Mouse (Mus musculus) cerebral cortex, adult 2 months (tissue): ENCODE measurements around the gene Erp27.

ENCODE experiments used
- WGBS: fragments of 180-500 bp; shearing (Covaris S2); methylation state at CpG from one replicate; pipeline ENCODE4 v1.1.7; 2018; 5-methylcytosine and 5-hydroxymethylcytosine counted together

The Erp27 gene

DNA sequence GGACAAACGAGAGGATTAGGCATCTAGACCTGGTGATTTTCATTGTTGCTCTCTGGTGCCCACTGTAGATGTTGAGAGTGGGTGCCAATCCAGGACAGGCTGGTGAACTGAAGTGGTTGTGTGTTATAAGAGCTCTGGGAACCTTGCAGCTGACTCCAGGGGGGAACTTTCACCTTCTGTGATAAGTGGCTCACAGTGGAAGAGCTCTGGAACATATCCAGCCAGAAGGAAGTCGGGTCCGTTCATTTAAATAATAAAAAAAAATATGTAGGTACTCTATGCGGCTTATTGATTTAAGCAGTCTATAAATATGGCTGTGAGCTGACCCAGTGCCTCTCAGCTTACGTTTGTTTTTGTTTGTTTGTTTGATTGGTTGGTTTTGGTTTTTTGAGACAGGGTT is at the start of gene Erp27:
Gene Erp27 (minus strand): TSS at position 101 of the 400 bp plus-strand sequence.
- WGBS = 65% methylated on average over 5 of the region's 5 CpGs

GRCm38 (mm10) chr6:136968877-136969276 is 46.9 kb upstream of the Erp27 start:
- 13% methylated on average over 4 of the region's 4 CpGs for WGBS

DNA sequence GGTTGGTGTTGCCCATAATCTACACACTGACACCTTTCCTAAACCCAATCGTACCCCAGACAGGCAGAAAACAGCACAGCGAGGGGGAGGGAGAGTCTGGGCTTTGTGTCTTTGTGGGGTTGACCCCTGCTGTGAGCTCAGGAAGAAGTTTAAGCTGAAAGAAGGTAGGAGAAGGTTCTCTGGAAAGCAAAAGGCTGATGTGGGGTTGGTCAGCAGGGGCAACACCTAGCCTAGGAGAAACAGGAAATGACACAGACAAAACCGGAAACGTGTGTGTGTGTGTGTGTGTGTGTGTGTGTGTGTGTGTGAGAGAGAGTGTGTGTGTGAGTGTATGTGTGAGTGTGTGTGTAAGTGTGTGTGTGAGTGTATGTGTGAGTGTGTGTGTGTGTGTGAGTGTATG is 45.5 kb upstream of the Erp27 start:
- 66% methylated on average over 4 of the region's 4 CpGs for WGBS

DNA sequence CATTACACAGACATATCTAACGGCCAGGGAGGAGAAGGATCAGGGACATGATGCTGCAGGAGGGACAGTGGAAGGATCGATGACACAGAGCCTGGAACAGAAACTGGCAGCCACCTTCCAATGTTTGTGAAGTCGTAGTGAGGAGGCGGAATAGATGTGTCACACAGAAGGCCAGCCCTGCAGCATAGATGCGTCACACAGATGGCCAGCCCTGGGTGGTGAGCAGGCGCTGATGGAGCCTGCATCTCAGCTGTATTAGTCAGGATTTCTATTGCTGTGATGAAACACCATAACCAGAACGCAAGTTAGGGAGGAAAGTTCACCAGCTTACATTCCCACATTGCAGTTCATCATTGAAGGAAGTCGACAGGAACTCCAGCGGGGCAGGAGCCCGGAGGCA is 43.9 kb upstream of the Erp27 start:
- 56% methylated on average over 10 of the region's 10 CpGs for WGBS

- 74% methylated on average over 13 of the region's 13 CpGs for WGBS
Observed at GRCm38 (mm10) chr6:136964609-136965510, 42.9 kb upstream of the Erp27 start.

GRCm38 (mm10) chr6:136962957-136963356 is 41.0 kb upstream of the Erp27 start:
- WGBS = 80% methylated on average over 11 of the region's 11 CpGs

- WGBS = 78% methylated on average over 11 of the region's 11 CpGs
Observed at GRCm38 (mm10) chr6:136959131-136959530, 37.2 kb upstream of the Erp27 start.

DNA sequence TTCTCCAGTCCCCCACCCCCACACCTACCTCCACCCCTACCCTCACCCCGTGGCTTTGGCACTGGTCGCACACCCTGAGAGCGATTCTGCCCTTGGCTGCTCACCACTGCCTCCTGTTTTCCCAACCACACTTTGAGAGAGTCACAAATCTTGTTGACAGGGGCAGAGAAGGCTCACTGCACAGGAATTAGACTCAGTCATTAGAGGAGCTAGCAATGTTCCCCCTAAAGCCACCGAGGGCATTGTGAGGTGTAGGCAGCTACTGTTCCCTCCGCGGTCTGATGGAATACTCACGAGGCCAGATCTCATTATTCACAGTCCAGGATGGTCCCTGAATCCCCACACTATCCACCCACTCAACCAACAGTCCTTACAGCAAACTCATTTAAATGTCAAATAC is 35.1 kb upstream of the Erp27 start:
- WGBS = 67% methylated on average over 7 of the region's 7 CpGs

GRCm38 (mm10) chr6:136955240-136955639 is 33.3 kb upstream of the Erp27 start:
- 93% methylated on average over 3 of the region's 3 CpGs for WGBS

DNA sequence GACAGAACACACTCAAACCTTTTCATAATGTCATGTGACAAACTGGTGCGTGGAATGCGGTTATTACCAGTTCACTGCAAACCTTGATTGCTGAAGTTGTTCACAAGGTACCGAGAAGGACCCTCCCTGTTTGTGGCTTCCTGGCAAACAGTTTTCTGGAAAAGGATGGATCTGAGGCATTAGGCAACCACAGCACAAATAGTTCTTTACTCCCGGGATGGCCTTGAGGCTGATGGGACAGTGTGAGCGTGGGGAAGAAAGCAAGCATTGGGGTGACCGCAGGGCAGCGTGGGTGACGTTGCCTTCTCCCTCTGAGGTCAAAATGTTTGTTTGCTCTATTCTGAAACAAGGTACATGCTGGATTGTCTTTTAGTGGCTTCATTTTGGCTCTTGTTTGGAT is 32.7 kb upstream of the Erp27 start:
- 89% methylated on average over 8 of the region's 8 CpGs for WGBS

DNA sequence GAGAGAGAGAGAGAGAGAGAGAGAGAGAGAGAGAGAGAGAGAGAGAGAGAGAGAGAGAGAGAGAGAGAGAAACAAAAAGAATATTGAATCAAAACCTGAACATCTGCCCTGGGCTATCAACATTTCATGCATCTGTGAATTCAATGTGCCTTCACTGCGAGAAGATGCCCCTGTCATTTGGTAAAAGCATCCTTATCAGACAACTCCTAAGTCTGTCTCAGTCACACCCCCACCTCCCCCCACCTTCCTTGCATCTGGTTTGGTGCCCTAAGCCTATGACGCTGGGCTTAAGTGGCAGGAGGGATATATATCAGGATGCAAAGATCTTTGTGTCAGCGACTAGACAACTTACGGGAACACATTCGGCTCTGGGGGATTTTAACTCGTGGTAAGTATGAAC is 32.2 kb upstream of the Erp27 start:
- 92% methylated on average over 6 of the region's 6 CpGs for WGBS

- WGBS = 78% methylated on average over 9 of the region's 9 CpGs
Observed at GRCm38 (mm10) chr6:136952930-136953329, 30.9 kb upstream of the Erp27 start.

DNA sequence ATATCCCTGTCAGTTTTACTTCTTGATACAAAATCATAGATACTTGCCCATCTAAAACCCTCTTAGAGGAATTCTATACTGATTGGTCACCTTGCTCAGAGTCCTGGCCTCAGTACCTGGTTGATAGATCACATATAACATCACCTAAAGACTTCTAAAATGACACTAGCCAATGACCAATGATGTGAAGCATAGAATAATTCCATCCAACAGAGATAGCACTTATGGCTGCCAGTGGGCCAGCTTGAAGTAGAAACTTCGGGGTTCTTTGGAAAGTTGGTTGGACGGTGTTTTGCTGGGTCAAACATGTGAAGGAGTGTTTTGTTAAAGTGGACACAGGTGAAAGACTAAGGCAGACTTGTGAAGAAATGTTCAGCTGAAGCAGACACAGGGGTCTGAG is 28.2 kb upstream of the Erp27 start:
- 98% methylated on average over 2 of the region's 2 CpGs for WGBS

DNA sequence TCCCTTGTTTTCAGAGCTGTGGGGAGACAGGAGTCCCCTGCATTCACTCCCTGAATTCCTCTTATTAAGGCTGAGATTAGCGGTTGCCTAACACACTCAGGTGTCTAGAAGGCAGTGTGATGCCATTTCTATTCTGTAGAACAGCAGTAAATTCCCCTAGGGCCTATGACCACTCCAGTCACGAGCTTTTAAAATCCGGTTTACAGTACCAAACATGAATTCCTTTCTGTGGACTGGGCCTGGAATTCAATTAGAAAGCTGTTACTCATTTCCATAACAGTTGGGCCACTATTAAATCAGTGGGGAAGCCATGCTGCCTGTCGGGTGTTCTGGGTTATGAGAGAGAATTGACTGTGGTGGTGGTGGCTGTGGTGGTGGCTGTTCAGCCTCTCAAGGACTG is 25.7 kb upstream of the Erp27 start:
- WGBS = 67% methylated on average over 4 of the region's 4 CpGs

- 33% methylated on average over 9 of the region's 9 CpGs for WGBS
Observed at GRCm38 (mm10) chr6:136946943-136947342, 25.0 kb upstream of the Erp27 start.

DNA sequence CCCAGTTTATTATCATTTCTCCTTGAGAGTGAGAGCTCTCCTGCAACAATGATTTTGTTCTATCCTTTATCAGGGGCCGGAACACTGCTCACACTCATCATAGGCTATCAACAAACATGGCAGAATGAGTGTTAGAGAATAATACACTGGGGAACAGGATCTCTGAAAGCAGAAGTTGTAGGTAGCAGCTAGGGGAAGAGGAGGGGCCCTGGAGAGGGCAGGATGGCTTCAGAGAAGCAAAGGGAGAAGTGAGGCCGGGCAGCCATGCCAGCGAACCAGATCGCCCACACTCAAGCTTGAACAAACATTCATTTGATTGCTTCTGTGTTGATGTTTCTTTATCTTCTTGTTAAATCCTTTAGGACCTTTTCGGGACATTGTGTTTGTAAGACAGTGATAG is 24.3 kb upstream of the Erp27 start:
- WGBS = 86% methylated on average over 5 of the region's 5 CpGs

DNA sequence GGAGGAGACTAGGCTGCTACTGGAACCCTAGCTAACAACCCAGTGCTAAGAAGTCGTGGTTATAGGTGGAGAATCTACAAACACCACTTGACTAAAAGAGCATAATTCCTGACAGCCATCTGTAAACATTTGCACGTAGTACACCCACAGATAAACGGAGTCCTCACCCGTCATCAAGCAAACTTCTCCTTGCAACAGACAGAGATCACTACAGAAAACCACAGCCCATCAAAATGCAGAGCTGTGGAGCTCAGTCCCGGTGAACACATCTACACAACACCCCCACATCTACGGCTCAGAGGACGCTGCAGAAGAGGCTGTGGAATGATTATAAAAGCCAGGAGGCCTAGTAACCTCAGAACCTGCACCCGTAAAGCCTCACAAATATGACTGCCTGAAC is 22.5 kb upstream of the Erp27 start:
- 61% methylated on average over 8 of the region's 8 CpGs for WGBS

GRCm38 (mm10) chr6:136942280-136942679 is 20.3 kb upstream of the Erp27 start:
- 45% methylated on average over 9 of the region's 9 CpGs for WGBS

GRCm38 (mm10) chr6:136941051-136942021 is 19.4 kb upstream of the Erp27 start, which contains the start of gene Arhgdib:
Gene Arhgdib, minus strand, starts transcription at chr6:136941899.
- WGBS = 42% methylated on average over 12 of the region's 12 CpGs

DNA sequence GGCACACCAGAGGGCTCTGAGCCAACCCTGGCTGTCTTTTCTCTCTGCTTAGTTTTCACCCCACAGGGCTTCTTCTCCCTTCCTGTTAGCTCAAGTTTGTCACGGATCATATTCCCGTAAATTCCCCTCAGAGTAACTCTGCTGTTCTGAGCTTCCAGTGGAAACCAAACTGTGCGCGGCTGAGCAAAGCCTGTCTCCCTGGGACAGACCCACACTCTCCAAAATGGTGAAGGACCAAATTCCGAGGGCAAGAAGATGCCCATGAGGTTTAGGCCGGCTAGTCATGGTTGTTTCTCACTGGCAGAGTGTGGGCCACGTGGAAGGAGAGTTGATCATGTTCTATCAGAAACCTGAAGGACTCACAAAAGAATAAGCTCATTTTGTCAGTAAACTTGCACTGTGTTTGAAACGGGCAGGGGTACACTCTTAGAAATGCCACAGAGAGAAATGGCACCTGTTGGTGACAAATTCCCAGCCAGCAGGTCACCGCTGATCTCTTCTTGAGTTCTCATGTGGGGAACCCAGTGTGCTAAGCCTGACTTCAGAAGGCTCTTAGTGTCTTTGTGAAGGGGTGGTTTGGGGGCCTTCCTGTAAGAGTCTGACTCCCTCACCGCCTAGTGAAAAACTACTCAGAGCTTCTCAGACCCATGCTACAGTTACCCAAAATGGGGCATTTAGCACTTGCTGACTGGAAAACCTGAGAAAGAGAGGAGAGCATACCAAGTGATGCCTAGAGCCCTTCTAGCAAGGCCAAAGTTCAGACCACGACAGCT is 18.4 kb upstream of the Erp27 start:
- WGBS = 65% methylated on average over 11 of the region's 11 CpGs

- WGBS = 71% methylated on average over 14 of the region's 14 CpGs
Observed at GRCm38 (mm10) chr6:136939326-136940187, 17.6 kb upstream of the Erp27 start.
